Mouse (Mus musculus): ENCODE data around the gene Cadps.

- TF ChIP-seq POLR2A (IDR thresholded peaks at IDR 0.05; ENCODE audit: extremely low read depth, insufficient read depth, low read length) (no peak), CTCF (IDR thresholded peaks at IDR 0.05; ENCODE audit: low read depth, low read length) (no peak)
These were observed 244.7 kb downstream of the Cadps start for GRCm38 (mm10) chr14:12578156-12578555.
